Mouse (Mus musculus) embryonic facial prominence, embryonic 15.5 days (tissue): ENCODE measurements around the gene Gm11992. TPM values are rescaled to one million over a fixed set of nuclear protein-coding genes. Genes with fewer than 3 reads are reported as not detected.

Experiments used
- ATAC-seq: fragments of 200-750 bp; cut with Nextera tagmentation; 2 replicates; pipeline ENCODE4 v1.8.0; 2017; ENCODE audit warnings: low read depth, moderate TSS enrichment; ENCODE audit not compliant: insufficient number of reproducible peaks, low FRiP score, low TSS enrichment
- H3K27ac ChIP-seq: fragments of 300-500 bp; sonication (generic); replicated peaks from 2 replicates; pipeline ENCODE4 v1.5.1; 2015; ENCODE audit warnings: mild to moderate bottlenecking, inconsistent platforms
- H3K27me3 ChIP-seq: fragments of 300-500 bp; sonication (generic); 2 replicates; pipeline ENCODE4 v1.6.1; 2015; ENCODE audit warnings: inconsistent platforms
- H3K36me3 ChIP-seq: fragments of 300-500 bp; sonication (generic); 2 replicates; pipeline ENCODE4 v1.6.1; 2015; ENCODE audit warnings: mild to moderate bottlenecking, inconsistent platforms
- H3K4me1 ChIP-seq: fragments of 300-500 bp; sonication (generic); 2 replicates; pipeline ENCODE4 v1.6.1; 2015; ENCODE audit warnings: inconsistent platforms
- H3K4me2 ChIP-seq: fragments of 300-500 bp; sonication (generic); replicated peaks from 2 replicates; pipeline ENCODE4 v1.6.1; 2015; ENCODE audit warnings: mild to moderate bottlenecking, inconsistent platforms
- H3K4me3 ChIP-seq: fragments of 300-500 bp; sonication (generic); replicated peaks from 2 replicates; pipeline ENCODE4 v1.5.1; 2015; ENCODE audit warnings: mild to moderate bottlenecking, inconsistent platforms
- H3K9ac ChIP-seq: fragments of 300-500 bp; sonication (generic); 2 replicates; pipeline ENCODE4 v1.6.1; 2015; ENCODE audit warnings: inconsistent platforms
- H3K9me3 ChIP-seq: fragments of 300-500 bp; sonication (generic); replicated peaks from 2 replicates; pipeline ENCODE4 v1.6.1; 2016; ENCODE audit warnings: inconsistent platforms
- WGBS: fragments of 180-500 bp; shearing (Covaris S2); methylation state at CpG from one replicate; pipeline ENCODE4 v1.1.7; 2015; 5-methylcytosine and 5-hydroxymethylcytosine counted together
- polyA plus RNA-seq: library from polyadenylated mRNA; unstranded; fragments of >200 nt; fragmentation: Nextera tagmentation; extraction: Ambion mirVana; gene quantifications from 2 replicates; pipeline ENCODE4 v1.2.1, GENCODE M21; 2015

Gm11992 gene
- 4.2 and 6.3 TPM in 2 replicates for polyA plus RNA-seq

DNA sequence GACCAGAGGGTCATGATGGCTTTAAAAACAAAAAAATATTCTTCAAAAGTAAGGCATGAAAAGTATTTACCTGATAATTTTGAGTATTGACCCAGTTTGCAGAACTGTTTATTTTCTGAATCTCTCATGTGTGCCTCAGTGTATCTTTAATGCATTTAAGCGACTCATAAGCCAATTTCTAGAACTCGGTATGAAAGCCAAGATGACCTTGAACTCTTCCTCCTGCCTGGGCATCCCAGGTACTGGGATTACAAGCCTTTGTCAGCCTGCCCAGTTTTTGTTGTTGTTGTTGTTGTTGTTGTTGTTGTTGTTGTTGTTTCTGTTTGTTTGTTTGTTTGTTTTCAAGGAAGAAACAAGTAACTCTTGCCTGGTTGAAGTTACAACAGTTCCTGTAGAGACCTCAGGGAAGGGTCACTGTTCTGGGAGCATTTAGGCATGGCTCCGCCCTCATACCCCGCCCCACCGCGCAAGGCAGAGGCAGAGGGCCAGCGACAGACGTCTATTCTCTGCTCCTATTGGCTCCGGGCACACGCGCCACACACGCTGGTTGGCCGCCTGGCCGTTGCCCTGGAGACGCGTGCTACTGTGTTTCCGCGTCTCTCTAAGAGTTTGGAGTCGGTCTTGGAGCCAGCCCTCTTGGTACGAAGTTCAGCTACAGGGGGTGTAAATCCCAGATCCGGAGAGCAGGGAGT, at the start of gene Gm11992:
Gene Gm11992, plus strand, starts transcription at position 584 of the 692 bp plus-strand sequence.
- 4% methylated on average over 21 of the region's 21 CpGs for WGBS
- H3K27me3 ChIP-seq: peaks cover 23% of the 10 kb centered on the region
- H3K4me1 ChIP-seq: peaks cover 12% of the 10 kb centered on the region
- no peaks in the 10 kb centered on the region for H3K9me3 ChIP-seq
- 0 out of 2 replicates have a peak within 1 kb of the TSS, but pooled peaks have one; percentile 10 for H3K9ac ChIP-seq
- peak within 1 kb of the TSS; percentile 97 for H3K4me2 ChIP-seq
- H3K27ac ChIP-seq: no peak within 1 kb of the TSS
- no peaks in the 10 kb centered on the region for H3K36me3 ChIP-seq
- peak within 1 kb of the TSS; percentile 53 for H3K4me3 ChIP-seq
- ATAC-seq: peak; percentile 99

DNA sequence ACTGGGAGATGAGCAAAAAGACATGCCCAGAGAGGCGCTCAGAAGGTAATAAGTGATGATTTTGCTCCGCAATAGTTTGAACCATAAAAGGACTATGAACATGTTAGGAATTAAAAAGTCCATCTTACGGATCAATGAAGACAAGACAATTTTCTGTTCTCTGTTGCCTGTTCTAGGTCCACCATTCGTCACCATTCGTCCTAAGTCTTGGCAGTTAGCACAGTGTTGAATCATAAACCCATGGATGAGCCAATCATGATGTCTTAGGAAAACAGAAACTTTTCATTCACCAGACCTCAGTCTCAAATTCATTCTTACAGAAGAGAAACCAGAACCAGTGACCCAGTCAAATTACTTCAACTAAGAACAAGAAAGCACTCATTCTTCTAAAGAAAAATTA, 39.6 kb upstream of the Gm11992 start:
- no peak overlapping the region for H3K9ac ChIP-seq
- H3K4me1 ChIP-seq: peaks cover 11% of the 10 kb centered on the region
- 96% methylated on average over 5 of the region's 5 CpGs for WGBS
- no peak overlapping the region for H3K4me2 ChIP-seq
- no peak overlapping the region for H3K27ac ChIP-seq
- ATAC-seq: no peak
- no peaks in the 10 kb centered on the region for H3K27me3 ChIP-seq
- H3K9me3 ChIP-seq: no peaks in the 10 kb centered on the region
- peaks cover 28% of the 10 kb centered on the region for H3K36me3 ChIP-seq
- H3K4me3 ChIP-seq: no peak overlapping the region

DNA sequence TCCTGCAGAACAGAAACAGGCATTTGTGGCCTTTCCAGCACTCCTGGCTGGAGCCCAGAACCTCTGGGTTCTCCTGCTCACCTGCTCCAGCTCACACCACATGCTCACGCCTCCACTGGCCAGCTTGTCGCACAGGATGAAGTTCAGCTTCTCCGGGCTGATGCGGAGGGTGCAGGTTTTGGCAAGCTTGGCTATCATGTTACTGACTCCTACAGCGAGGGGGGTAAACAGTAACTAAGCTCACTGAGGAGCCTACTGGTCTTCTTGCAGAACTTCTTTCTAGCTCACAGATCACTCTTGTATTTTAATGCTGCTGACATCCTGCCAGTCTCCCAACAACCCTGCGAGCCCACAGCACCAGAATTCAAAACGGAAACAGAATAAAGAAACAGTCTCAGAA, 38.0 kb upstream of the Gm11992 start:
- ATAC-seq: peak; percentile 53; the same call in 1 of the 2 replicates
- H3K4me2 ChIP-seq: peak overlapping the region; percentile 86
- no peaks in the 10 kb centered on the region for H3K27me3 ChIP-seq
- H3K4me1 ChIP-seq: peaks cover 11% of the 10 kb centered on the region
- H3K36me3 ChIP-seq: peaks cover 11% of the 10 kb centered on the region
- H3K9me3 ChIP-seq: no peaks in the 10 kb centered on the region
- H3K27ac ChIP-seq: peak overlapping the region; percentile 92
- H3K9ac ChIP-seq: peak overlapping the region; percentile 72
- 0% methylated on average over 7 of the region's 7 CpGs for WGBS
- peak overlapping the region; percentile 79 for H3K4me3 ChIP-seq

DNA sequence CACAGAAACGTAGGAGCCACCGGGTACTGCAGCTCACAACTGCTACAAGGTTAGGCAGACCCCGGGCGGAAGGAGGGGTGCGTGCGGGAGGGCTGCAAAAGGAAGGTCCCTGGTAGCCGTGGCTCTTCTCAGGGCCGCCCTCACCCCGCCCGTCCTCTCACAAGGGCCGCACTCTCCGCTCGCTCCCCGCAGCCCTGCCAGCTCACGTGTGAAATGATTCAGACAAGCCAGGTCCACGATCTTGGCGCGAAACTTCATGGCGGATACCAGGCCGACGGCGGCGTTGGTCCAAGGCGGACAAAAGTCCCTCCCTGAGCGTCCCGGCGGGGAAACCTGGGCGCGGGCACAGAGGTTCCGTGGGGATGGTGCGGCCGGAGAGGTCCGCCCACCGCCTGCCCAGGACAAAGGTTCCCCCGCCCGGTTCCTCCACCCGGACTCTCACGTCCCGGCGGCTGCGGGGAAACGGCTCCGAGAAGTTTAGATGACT, 37.5 kb upstream of the Gm11992 start, which contains the start of gene Hus1:
Gene Hus1, minus strand, starts transcription at position 339 of the 487 bp plus-strand sequence.
- peak within 1 kb of the TSS; percentile 79 for H3K4me3 ChIP-seq
- ATAC-seq: peak; percentile 90
- H3K9me3 ChIP-seq: no peaks in the 10 kb centered on the region
- no peaks in the 10 kb centered on the region for H3K27me3 ChIP-seq
- H3K4me1 ChIP-seq: peaks cover 11% of the 10 kb centered on the region
- peak within 1 kb of the TSS; percentile 92 for H3K27ac ChIP-seq
- peaks cover 8% of the 10 kb centered on the region for H3K36me3 ChIP-seq
- under 1% methylated on average over 43 of the region's 43 CpGs for WGBS
- peak within 1 kb of the TSS; percentile 72 for H3K9ac ChIP-seq
- H3K4me2 ChIP-seq: peak within 1 kb of the TSS; percentile 86

DNA sequence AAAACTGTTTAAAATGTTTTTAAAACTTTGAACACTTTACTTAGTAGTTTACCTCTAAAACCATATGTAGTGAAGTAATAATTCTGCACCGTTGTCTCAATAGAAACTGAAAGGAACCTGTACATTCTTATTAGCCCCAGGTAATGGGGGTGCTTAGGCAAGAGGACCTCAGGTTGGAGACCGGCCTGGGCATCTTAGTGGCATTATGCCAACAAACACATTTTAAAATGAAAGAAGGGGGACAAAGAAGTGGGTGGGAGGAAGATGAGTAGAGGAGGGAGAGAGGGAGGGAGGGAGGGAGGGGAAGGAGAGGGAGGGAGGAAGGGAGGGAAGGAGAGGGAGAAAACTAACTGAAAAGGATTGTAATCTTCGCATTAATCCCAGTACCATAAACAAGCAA, 37.0 kb upstream of the Gm11992 start:
- ATAC-seq: 0 out of 2 replicates have a peak, but pooled peaks have one; percentile 18
- peak overlapping the region; percentile 79 for H3K4me3 ChIP-seq
- H3K4me2 ChIP-seq: peak overlapping the region; percentile 86
- peak overlapping the region; percentile 72 for H3K9ac ChIP-seq
- WGBS: 2% methylated on average over 3 of the region's 3 CpGs
- peak overlapping the region; percentile 92 for H3K27ac ChIP-seq
- peaks cover 8% of the 10 kb centered on the region for H3K36me3 ChIP-seq
- H3K27me3 ChIP-seq: no peaks in the 10 kb centered on the region
- H3K9me3 ChIP-seq: no peaks in the 10 kb centered on the region
- H3K4me1 ChIP-seq: peaks cover 11% of the 10 kb centered on the region

DNA sequence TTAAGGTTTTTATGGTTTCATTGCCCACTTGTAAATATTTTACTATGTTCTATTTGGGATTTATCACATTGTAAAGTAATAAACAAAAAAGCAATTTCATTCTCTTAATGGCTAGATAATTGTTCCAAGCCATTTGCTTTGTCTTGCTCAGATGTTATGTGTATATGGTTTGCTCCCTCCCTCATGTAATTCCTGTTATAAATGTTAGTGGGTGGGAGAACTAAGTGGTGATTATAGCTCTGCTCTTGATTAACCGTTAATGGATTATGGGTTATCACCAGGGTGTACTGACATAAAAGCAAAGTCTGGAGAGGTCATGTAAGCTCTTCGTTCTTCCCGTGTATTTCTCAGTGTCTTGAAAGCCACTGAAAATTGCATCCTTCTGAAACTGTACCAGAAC, 33.7 kb upstream of the Gm11992 start:
- Histone ChIP-seq H3K27ac (no peak overlapping the region), H3K27me3 (no peaks in the 10 kb centered on the region), H3K9me3 (no peaks in the 10 kb centered on the region), H3K36me3 (no peaks in the 10 kb centered on the region), H3K9ac (no peak overlapping the region), H3K4me3 (no peak overlapping the region), H3K4me2 (no peak overlapping the region), H3K4me1 (peaks cover 6% of the 10 kb centered on the region)
- ATAC-seq: no peak
- WGBS: 73% methylated on average over 3 of the region's 3 CpGs

DNA sequence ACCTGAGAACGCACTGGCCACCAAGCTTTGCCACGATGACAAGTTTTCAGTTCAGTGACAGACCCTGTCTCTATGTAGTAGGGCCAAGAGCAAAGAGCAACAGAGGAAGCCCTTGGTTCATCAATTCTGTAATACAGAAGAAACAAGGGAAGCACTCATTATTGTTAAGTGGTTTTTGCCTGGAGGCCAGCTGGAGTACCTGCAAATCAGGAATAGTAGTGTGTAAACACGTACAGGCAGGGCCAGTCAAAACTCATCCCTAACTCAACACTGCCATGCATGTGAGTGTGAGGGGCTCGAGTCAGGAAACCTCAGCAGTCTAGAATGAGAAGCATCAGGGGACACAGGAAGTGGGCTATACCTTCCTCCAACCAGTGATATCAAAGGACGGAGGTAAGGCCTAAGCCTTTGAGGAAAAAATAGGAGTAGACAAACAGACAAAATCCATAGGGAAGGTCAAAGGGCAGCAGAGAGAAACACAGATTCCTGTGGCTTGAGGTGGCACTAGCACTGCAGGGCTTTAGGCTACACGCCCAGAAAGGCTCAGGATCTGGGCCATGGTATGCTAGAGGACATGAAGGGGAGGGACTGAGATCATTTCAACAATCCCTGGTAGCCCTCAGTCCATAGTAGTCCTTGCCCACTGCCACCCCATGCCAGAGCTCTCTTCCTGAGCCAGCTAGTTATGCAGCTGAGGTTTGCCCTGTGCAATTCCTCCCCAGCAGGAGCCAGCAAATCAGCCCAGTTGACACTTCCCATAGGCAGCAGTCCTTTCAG, 29.7 kb upstream of the Gm11992 start:
- ATAC-seq: no peak
- no peak overlapping the region for H3K9ac ChIP-seq
- no peaks in the 10 kb centered on the region for H3K4me1 ChIP-seq
- H3K36me3 ChIP-seq: no peaks in the 10 kb centered on the region
- no peaks in the 10 kb centered on the region for H3K9me3 ChIP-seq
- no peak overlapping the region for H3K4me3 ChIP-seq
- H3K27ac ChIP-seq: no peak overlapping the region
- no peak overlapping the region for H3K4me2 ChIP-seq
- 62% methylated on average over 6 of the region's 6 CpGs for WGBS
- H3K27me3 ChIP-seq: no peaks in the 10 kb centered on the region

DNA sequence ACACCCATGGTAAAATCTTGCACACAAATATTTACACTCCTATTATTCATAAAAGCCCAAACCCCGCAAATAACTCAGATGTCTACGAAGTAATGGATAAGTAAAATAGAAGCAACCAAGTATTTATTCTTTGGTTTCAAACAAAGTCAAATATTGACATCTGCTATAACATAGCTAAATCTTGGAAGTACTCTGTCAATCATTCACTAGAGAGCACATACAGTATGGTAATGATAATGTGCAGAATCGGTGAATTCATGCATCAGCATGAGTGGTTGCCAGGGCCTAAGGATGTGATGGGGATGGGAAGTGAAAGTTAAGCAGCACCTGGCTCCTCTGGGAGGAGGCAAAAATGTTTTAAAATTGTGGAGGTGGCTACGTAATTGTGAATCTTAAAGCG, 28.2 kb upstream of the Gm11992 start:
- H3K27me3 ChIP-seq: no peaks in the 10 kb centered on the region
- no peak overlapping the region for H3K4me2 ChIP-seq
- no peaks in the 10 kb centered on the region for H3K36me3 ChIP-seq
- H3K9me3 ChIP-seq: no peaks in the 10 kb centered on the region
- no peak overlapping the region for H3K4me3 ChIP-seq
- no peak overlapping the region for H3K9ac ChIP-seq
- H3K4me1 ChIP-seq: no peaks in the 10 kb centered on the region
- ATAC-seq: no peak
- WGBS: 85% methylated on average over 5 of the region's 5 CpGs
- no peak overlapping the region for H3K27ac ChIP-seq

DNA sequence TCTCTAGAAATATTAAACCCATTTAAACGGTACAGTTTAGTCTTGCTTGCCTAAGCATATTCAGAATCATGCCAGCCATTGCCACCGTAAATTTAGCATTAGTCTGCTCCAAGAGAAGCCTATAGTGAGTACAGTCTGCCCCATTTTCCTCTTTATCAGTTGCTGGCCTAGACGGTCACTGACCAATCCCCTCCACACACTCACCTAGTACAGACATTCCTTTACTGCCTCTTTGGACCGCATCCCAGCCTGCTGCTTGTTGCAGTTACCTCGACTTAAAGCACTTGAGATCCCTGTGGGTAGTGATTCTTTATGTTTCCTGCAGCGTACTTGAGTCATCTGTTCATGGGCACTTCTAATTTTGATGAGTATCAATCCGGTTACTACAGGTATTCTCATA, 23.6 kb upstream of the Gm11992 start:
- Histone ChIP-seq H3K27me3 (no peaks in the 10 kb centered on the region), H3K4me1 (no peaks in the 10 kb centered on the region), H3K9ac (no peak overlapping the region), H3K27ac (no peak overlapping the region), H3K4me3 (no peak overlapping the region), H3K36me3 (no peaks in the 10 kb centered on the region), H3K4me2 (no peak overlapping the region), H3K9me3 (no peaks in the 10 kb centered on the region)
- WGBS: 71% methylated on average over 7 of the region's 7 CpGs
- ATAC-seq: no peak

DNA sequence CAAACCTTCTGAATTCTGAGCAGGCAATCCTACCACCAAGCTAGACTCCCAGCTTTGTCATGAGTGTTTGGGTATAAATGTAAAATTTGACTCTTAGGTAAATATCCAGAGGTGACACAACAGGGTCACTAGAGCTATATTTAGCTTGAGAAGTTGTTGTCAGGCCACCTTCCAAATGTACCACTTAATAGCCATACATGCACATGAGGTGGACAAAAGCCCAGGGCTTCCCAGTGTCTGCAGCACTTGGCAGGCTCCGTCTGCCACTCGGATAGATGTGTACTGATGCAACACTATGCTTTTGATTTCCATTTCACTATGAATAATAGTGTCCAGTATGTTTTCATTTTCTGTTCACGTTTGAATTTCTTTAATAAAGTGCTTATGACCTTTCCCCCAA, 23.2 kb upstream of the Gm11992 start:
- H3K9ac ChIP-seq: no peak overlapping the region
- H3K27me3 ChIP-seq: no peaks in the 10 kb centered on the region
- no peak overlapping the region for H3K4me3 ChIP-seq
- no peak for ATAC-seq
- no peaks in the 10 kb centered on the region for H3K4me1 ChIP-seq
- H3K9me3 ChIP-seq: no peaks in the 10 kb centered on the region
- no peak overlapping the region for H3K4me2 ChIP-seq
- 72% methylated on average over 3 of the region's 3 CpGs for WGBS
- no peak overlapping the region for H3K27ac ChIP-seq
- H3K36me3 ChIP-seq: no peaks in the 10 kb centered on the region

DNA sequence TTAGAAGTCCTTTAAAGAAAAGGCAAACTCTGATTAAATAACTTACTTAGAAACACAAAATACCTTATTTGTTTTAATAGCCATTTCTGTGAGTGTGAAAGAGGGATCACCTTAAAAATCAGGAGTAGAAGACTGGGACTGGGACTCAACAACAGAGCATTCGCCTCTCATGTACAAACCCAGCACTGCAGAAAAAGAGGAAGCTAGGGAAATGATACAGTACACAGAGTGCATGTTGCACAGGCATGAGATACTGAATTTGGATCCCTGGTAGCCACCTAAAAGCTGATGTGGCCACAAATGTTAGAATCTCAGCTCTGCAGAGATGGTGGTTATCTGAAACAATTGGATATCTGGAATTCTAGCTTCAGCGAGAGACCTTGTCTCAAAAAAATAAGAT, 16.9 kb upstream of the Gm11992 start:
- 82% methylated on average over 2 of the region's 2 CpGs for WGBS
- no peaks in the 10 kb centered on the region for H3K27me3 ChIP-seq
- no peak overlapping the region for H3K4me3 ChIP-seq
- ATAC-seq: no peak
- no peak overlapping the region for H3K27ac ChIP-seq
- H3K9ac ChIP-seq: no peak overlapping the region
- H3K36me3 ChIP-seq: no peaks in the 10 kb centered on the region
- no peaks in the 10 kb centered on the region for H3K4me1 ChIP-seq
- no peak overlapping the region for H3K4me2 ChIP-seq
- H3K9me3 ChIP-seq: no peaks in the 10 kb centered on the region
